Mouse (Mus musculus) intestine, embryonic 14.5 days (tissue): ENCODE results near the gene Rtcb. TPM values are rescaled to one million over a fixed set of nuclear protein-coding genes. Genes with fewer than 3 reads are reported as not detected.

Experiments used
- ATAC-seq: fragments of 200-750 bp; cut with Nextera tagmentation; replicated peaks from 2 replicates; pipeline ENCODE4 v1.8.0; 2017; ENCODE audit warnings: low read depth, moderate number of reproducible peaks, moderate TSS enrichment, moderate library complexity; ENCODE audit not compliant: low FRiP score, low TSS enrichment
- DNase-seq: peaks from one replicate; pipeline ENCODE4 v3.0.0-alpha.2; 2018; ENCODE audit warnings: low spot score
- H3K27ac ChIP-seq: fragments of 300-500 bp; sonication (generic); 2 replicates; pipeline ENCODE4 v1.5.1; 2014; ENCODE audit warnings: low read depth, mild to moderate bottlenecking, control low read depth
- H3K27me3 ChIP-seq: fragments of 300-500 bp; sonication (generic); replicated peaks from 2 replicates; pipeline ENCODE4 v1.6.1; 2014; ENCODE audit warnings: low read length, control low read depth; ENCODE audit not compliant: control insufficient read depth, insufficient read depth
- H3K36me3 ChIP-seq: fragments of 300-500 bp; sonication (generic); 2 replicates; pipeline ENCODE4 v1.6.1; 2014; ENCODE audit warnings: low read length, control low read depth; ENCODE audit not compliant: control insufficient read depth, insufficient read depth
- H3K4me1 ChIP-seq: fragments of 300-500 bp; sonication (generic); replicated peaks from 2 replicates; pipeline ENCODE4 v1.6.1; 2014; ENCODE audit warnings: low read length, control low read depth, mixed read lengths; ENCODE audit not compliant: control insufficient read depth, insufficient read depth
- H3K4me2 ChIP-seq: fragments of 300-500 bp; sonication (generic); 2 replicates; pipeline ENCODE4 v1.6.1; 2014; ENCODE audit warnings: low read length
- H3K4me3 ChIP-seq: fragments of 300-500 bp; sonication (generic); 2 replicates; pipeline ENCODE4 v1.5.1; 2014; ENCODE audit warnings: low read depth, low read length, control low read depth, mixed read lengths
- H3K9ac ChIP-seq: fragments of 300-500 bp; sonication (generic); 2 replicates; pipeline ENCODE4 v1.6.1; 2014; ENCODE audit warnings: mild to moderate bottlenecking, low read length
- H3K9me3 ChIP-seq: fragments of 300-500 bp; sonication (generic); 2 replicates; pipeline ENCODE4 v1.6.1; 2016; ENCODE audit warnings: low read length, control low read depth; ENCODE audit not compliant: control insufficient read depth
- WGBS: fragments of 180-500 bp; shearing (Covaris S2); extraction: QIAGEN DNeasy Blood & Tissue Kit; methylation state at CpG from one replicate; pipeline ENCODE4 v1.1.7; 2014; 5-methylcytosine and 5-hydroxymethylcytosine counted together
- polyA plus RNA-seq: library from polyadenylated mRNA; unstranded; fragments of >200 nt; fragmentation: Nextera tagmentation; extraction: Ambion mirVana; gene quantifications from 2 replicates; pipeline ENCODE4 v1.2.1, GENCODE M21; 2014

The Rtcb gene
- polyA plus RNA-seq, 1 experiment from 2014 or later = 162 TPM

- ATAC-seq = no peak
- 0 out of 2 replicates have a peak, but pooled peaks cover 3% of the 10 kb centered on the region for H3K9me3 ChIP-seq
- H3K36me3 ChIP-seq = no peaks in the 10 kb centered on the region
- no peak overlapping the region for H3K9ac ChIP-seq
- no peak for DNase-seq
- no peaks in the 10 kb centered on the region for H3K4me1 ChIP-seq
- no peak overlapping the region for H3K27ac ChIP-seq
- 84% methylated on average over 9 of the region's 9 CpGs for WGBS
- no peaks in the 10 kb centered on the region for H3K27me3 ChIP-seq
- H3K4me2 ChIP-seq = no peak overlapping the region
- no peak overlapping the region for H3K4me3 ChIP-seq
Measured at GRCm38 (mm10) chr10:85971826-85972225, 14.2 kb upstream of the Rtcb start.

- 44% methylated on average over 8 of the region's 8 CpGs for WGBS
- 0 out of 2 replicates have a peak, but pooled peaks cover 3% of the 10 kb centered on the region for H3K9me3 ChIP-seq
- H3K36me3 ChIP-seq = no peaks in the 10 kb centered on the region
- H3K4me1 ChIP-seq = no peaks in the 10 kb centered on the region
- H3K27ac ChIP-seq = no peak overlapping the region
- no peaks in the 10 kb centered on the region for H3K27me3 ChIP-seq
- H3K4me3 ChIP-seq = no peak overlapping the region
- DNase-seq (no peak), ATAC-seq (no peak)
- no peak overlapping the region for H3K9ac ChIP-seq
- no peak overlapping the region for H3K4me2 ChIP-seq
Measured at GRCm38 (mm10) chr10:85969894-85970620, 12.4 kb upstream of the Rtcb start.

GRCm38 (mm10) chr10:85968731-85969130, 11.1 kb upstream of the Rtcb start:
- ATAC-seq (no peak), DNase-seq (no peak)
- Histone ChIP-seq H3K4me1 (no peaks in the 10 kb centered on the region), H3K9ac (no peak overlapping the region), H3K9me3 (no peaks in the 10 kb centered on the region), H3K4me2 (no peak overlapping the region), H3K36me3 (no peaks in the 10 kb centered on the region), H3K27ac (no peak overlapping the region), H3K27me3 (no peaks in the 10 kb centered on the region), H3K4me3 (no peak overlapping the region)
- WGBS = 54% methylated on average over 2 of the region's 2 CpGs

- WGBS = 11% methylated on average over 7 of the region's 7 CpGs
- Histone ChIP-seq H3K27me3 (no peaks in the 10 kb centered on the region), H3K9ac (no peak overlapping the region), H3K4me1 (0 out of 2 replicates have a peak, but pooled peaks cover 2% of the 10 kb centered on the region), H3K4me3 (no peak overlapping the region), H3K36me3 (no peaks in the 10 kb centered on the region), H3K9me3 (no peaks in the 10 kb centered on the region), H3K4me2 (no peak overlapping the region), H3K27ac (no peak overlapping the region)
- DNase-seq (peak; percentile 97), ATAC-seq (peak; percentile 50; the same call in 1 of the 2 replicates)
Measured at GRCm38 (mm10) chr10:85968157-85968634, 10.6 kb upstream of the Rtcb start.

GRCm38 (mm10) chr10:85967411-85968156, 10.0 kb upstream of the Rtcb start:
- Histone ChIP-seq H3K4me1 (0 out of 2 replicates have a peak, but pooled peaks cover 8% of the 10 kb centered on the region), H3K9ac (no peak overlapping the region), H3K4me3 (no peak overlapping the region), H3K27ac (no peak overlapping the region), H3K9me3 (no peaks in the 10 kb centered on the region), H3K36me3 (no peaks in the 10 kb centered on the region), H3K4me2 (no peak overlapping the region), H3K27me3 (no peaks in the 10 kb centered on the region)
- ATAC-seq = peak; percentile 36; the same call in 1 of the 2 replicates
- WGBS = 63% methylated on average over 17 of the region's 17 CpGs
- no peak for DNase-seq

GRCm38 (mm10) chr10:85966476-85966875, 8.9 kb upstream of the Rtcb start:
- Histone ChIP-seq H3K9me3 (no peaks in the 10 kb centered on the region), H3K9ac (no peak overlapping the region), H3K4me2 (no peak overlapping the region), H3K4me3 (no peak overlapping the region), H3K4me1 (0 out of 2 replicates have a peak, but pooled peaks cover 8% of the 10 kb centered on the region), H3K27me3 (no peaks in the 10 kb centered on the region), H3K27ac (no peak overlapping the region), H3K36me3 (no peaks in the 10 kb centered on the region)
- no peak for DNase-seq
- WGBS = 70% methylated on average over 2 of the region's 2 CpGs
- ATAC-seq = no peak

GRCm38 (mm10) chr10:85964316-85964715, 6.7 kb upstream of the Rtcb start:
- no peaks in the 10 kb centered on the region for H3K36me3 ChIP-seq
- 88% methylated on average over 7 of the region's 7 CpGs for WGBS
- no peak overlapping the region for H3K4me2 ChIP-seq
- H3K27ac ChIP-seq = no peak overlapping the region
- no peaks in the 10 kb centered on the region for H3K9me3 ChIP-seq
- ATAC-seq (no peak), DNase-seq (no peak)
- H3K27me3 ChIP-seq = no peaks in the 10 kb centered on the region
- H3K4me3 ChIP-seq = no peak overlapping the region
- no peak overlapping the region for H3K9ac ChIP-seq
- H3K4me1 ChIP-seq = 0 out of 2 replicates have a peak, but pooled peaks cover 8% of the 10 kb centered on the region

- ATAC-seq (no peak; the same call in 1 of the 2 replicates), DNase-seq (peak; percentile 66)
- Histone ChIP-seq H3K9me3 (no peaks in the 10 kb centered on the region), H3K4me2 (no peak overlapping the region), H3K9ac (no peak overlapping the region), H3K27me3 (no peaks in the 10 kb centered on the region), H3K4me1 (0 out of 2 replicates have a peak, but pooled peaks cover 8% of the 10 kb centered on the region), H3K36me3 (no peaks in the 10 kb centered on the region), H3K27ac (no peak overlapping the region), H3K4me3 (no peak overlapping the region)
- 50% methylated on average over 9 of the region's 9 CpGs for WGBS
Measured at GRCm38 (mm10) chr10:85962897-85963296, 5.3 kb upstream of the Rtcb start.
